Mouse (Mus musculus) myocyte (in vitro differentiated cells): ENCODE measurements around the gene Pcid2.

Experiments
- CEBPB ChIP-seq: IDR thresholded peaks from 2 replicates; pipeline ENCODE4 v1.6.1; 2011; ENCODE audit warnings: mild to moderate bottlenecking, moderate library complexity; ENCODE audit not compliant: poor library complexity, insufficient read depth, severe bottlenecking
- E2F4 ChIP-seq: IDR thresholded peaks from one replicate; pipeline ENCODE4 v1.6.1; 2011; ENCODE audit warnings: mild to moderate bottlenecking, control low read depth, moderate library complexity; ENCODE audit not compliant: insufficient read depth
- MYOG ChIP-seq, 3 experiments: IDR thresholded peaks; one replicate each; pipeline ENCODE4 v1.6.1; 2011; ENCODE audit warnings: control low read depth in 2 of 3, low read depth in 2 of 3, mild to moderate bottlenecking in 2 of 3; ENCODE audit not compliant: insufficient read length in 2 of 3, control insufficient read depth in 1 of 3, insufficient read depth in 1 of 3
- POLR2A ChIP-seq: IDR thresholded peaks from one replicate; pipeline ENCODE4 v1.6.1; 2011; ENCODE audit warnings: low read depth, mild to moderate bottlenecking, control low read depth, moderate library complexity; ENCODE audit not compliant: insufficient read length
- USF1 ChIP-seq: IDR thresholded peaks from one replicate; pipeline ENCODE4 v1.6.1; 2011; ENCODE audit warnings: low read depth, mild to moderate bottlenecking, control low read depth, moderate library complexity

DNA sequence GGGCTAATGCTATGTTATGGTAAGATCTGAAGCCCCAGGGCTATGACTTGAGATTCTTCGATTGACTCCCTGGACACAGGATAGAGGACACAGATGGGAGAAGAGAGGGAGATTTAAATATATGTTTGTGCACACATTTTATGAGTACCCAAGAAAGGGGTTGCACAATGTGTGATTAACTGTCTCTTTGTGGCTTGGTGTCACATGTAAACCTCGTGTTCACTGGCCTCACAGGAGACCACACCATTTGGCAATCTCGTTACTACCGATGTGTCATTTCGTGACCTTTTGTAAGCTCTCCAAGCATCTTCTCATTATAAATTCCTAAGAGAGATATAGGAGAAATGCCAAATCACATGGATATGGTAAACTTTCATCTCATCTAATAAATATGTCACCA lies 77.6 kb downstream of the Pcid2 start:
- no peak for TF ChIP-seq E2F4
- TF ChIP-seq POLR2A = no peak
- TF ChIP-seq CEBPB = no peak
- TF ChIP-seq USF1 = no peak
- no peak for TF ChIP-seq MYOG (IDR thresholded peaks at IDR 0.05; ENCODE audit: control insufficient read depth in 1 of 3, insufficient read depth in 1 of 3, insufficient read length in 2 of 3, low read depth in 2 of 3)
